Mouse (Mus musculus) stomach, postnatal 0 days (tissue): ENCODE results near the gene Slc22a8. TPM values are rescaled to one million over a fixed set of nuclear protein-coding genes. Genes with fewer than 3 reads are reported as not detected.

Source experiments
- ATAC-seq: fragments of 200-750 bp; cut with Nextera tagmentation; 2 replicates; pipeline ENCODE4 v1.8.0; 2017; ENCODE audit not compliant: low FRiP score, low TSS enrichment
- DNase-seq: peaks from one replicate; pipeline ENCODE4 v3.0.0-alpha.2; 2016; ENCODE audit warnings: low spot score
- H3K27ac ChIP-seq: fragments of 300-500 bp; sonication (generic); replicated peaks from 2 replicates; pipeline ENCODE4 v1.5.1; 2014; ENCODE audit warnings: mild to moderate bottlenecking, control low read depth
- H3K27me3 ChIP-seq: fragments of 300-500 bp; sonication (generic); 2 replicates; pipeline ENCODE4 v1.6.1; 2014; ENCODE audit warnings: low read length; ENCODE audit not compliant: control insufficient read depth, insufficient read depth
- H3K36me3 ChIP-seq: fragments of 300-500 bp; sonication (generic); 2 replicates; pipeline ENCODE4 v1.6.1; 2014; ENCODE audit warnings: low read length, mixed read lengths; ENCODE audit not compliant: control insufficient read depth, insufficient read depth
- H3K4me1 ChIP-seq: fragments of 300-500 bp; sonication (generic); replicated peaks from 2 replicates; pipeline ENCODE4 v1.6.1; 2014; ENCODE audit warnings: antibody characterized with exemption; ENCODE audit not compliant: control insufficient read depth, insufficient read depth
- H3K4me2 ChIP-seq: fragments of 300-500 bp; sonication (generic); replicated peaks from 2 replicates; pipeline ENCODE4 v1.6.1; 2014; ENCODE audit warnings: low read depth, mild to moderate bottlenecking, control low read depth, moderate library complexity
- H3K4me3 ChIP-seq: fragments of 300-500 bp; sonication (generic); 2 replicates; pipeline ENCODE4 v1.5.1; 2014; ENCODE audit warnings: low read depth, low read length, control low read depth
- H3K9ac ChIP-seq: fragments of 300-500 bp; sonication (generic); 2 replicates; pipeline ENCODE4 v1.6.1; 2014; ENCODE audit warnings: mild to moderate bottlenecking, low read length, control low read depth, mixed read lengths
- H3K9me3 ChIP-seq: fragments of 300-500 bp; sonication (generic); 2 replicates; pipeline ENCODE4 v1.6.1; 2016; ENCODE audit warnings: low read length; ENCODE audit not compliant: control insufficient read depth
- CTCF ChIP-seq: IDR thresholded peaks from 2 replicates; pipeline ENCODE4 v1.5.1; 2016; ENCODE audit warnings: antibody characterized with exemption, low read depth, mild to moderate bottlenecking, moderate library complexity
- EP300 ChIP-seq: optimal IDR thresholded peaks from 2 replicates; pipeline ENCODE3; 2016; ENCODE audit warnings: antibody characterized with exemption
- WGBS: fragments of 180-500 bp; shearing (Covaris S2); extraction: QIAGEN DNeasy Blood & Tissue Kit; methylation state at CpG from one replicate; pipeline ENCODE4 v1.1.7; 2014; 5-methylcytosine and 5-hydroxymethylcytosine counted together
- polyA plus RNA-seq: library from polyadenylated mRNA; unstranded; fragments of >200 nt; fragmentation: Nextera tagmentation; extraction: Ambion mirVana; gene quantifications from 2 replicates; pipeline ENCODE4 v1.2.1, GENCODE M21; 2015

The Slc22a8 gene
- polyA plus RNA-seq, 1 experiment from 2014 or later: 0.06 TPM

GRCm38 (mm10) chr19:8601922-8602321 is 10.9 kb downstream of the Slc22a8 start:
- no peaks in the 10 kb centered on the region for H3K9me3 ChIP-seq
- ATAC-seq (no peak), DNase-seq (no peak)
- no peaks in the 10 kb centered on the region for H3K36me3 ChIP-seq
- H3K27me3 ChIP-seq: no peaks in the 10 kb centered on the region
- no peak overlapping the region for H3K4me3 ChIP-seq
- H3K9ac ChIP-seq: no peak overlapping the region
- H3K4me2 ChIP-seq: no peak overlapping the region
- H3K27ac ChIP-seq: no peak overlapping the region
- H3K4me1 ChIP-seq: no peaks in the 10 kb centered on the region
- no peak for TF ChIP-seq EP300

GRCm38 (mm10) chr19:8602914-8603313 is 11.9 kb downstream of the Slc22a8 start:
- H3K9me3 ChIP-seq: no peaks in the 10 kb centered on the region
- H3K4me3 ChIP-seq: no peak overlapping the region
- H3K4me1 ChIP-seq: no peaks in the 10 kb centered on the region
- DNase-seq: no peak
- no peak overlapping the region for H3K9ac ChIP-seq
- H3K27ac ChIP-seq: no peak overlapping the region
- no peak overlapping the region for H3K4me2 ChIP-seq
- H3K36me3 ChIP-seq: no peaks in the 10 kb centered on the region
- no peak for ATAC-seq
- TF ChIP-seq CTCF (no peak), EP300 (no peak)
- 45% methylated on average over 3 of the region's 3 CpGs for WGBS
- H3K27me3 ChIP-seq: no peaks in the 10 kb centered on the region

- H3K4me2 ChIP-seq: no peak overlapping the region
- ATAC-seq (no peak), DNase-seq (no peak)
- H3K4me1 ChIP-seq: no peaks in the 10 kb centered on the region
- TF ChIP-seq CTCF: no peak
- TF ChIP-seq EP300: no peak
- H3K27me3 ChIP-seq: no peaks in the 10 kb centered on the region
- H3K4me3 ChIP-seq: no peak overlapping the region
- no peak overlapping the region for H3K9ac ChIP-seq
- H3K9me3 ChIP-seq: no peaks in the 10 kb centered on the region
- H3K27ac ChIP-seq: no peak overlapping the region
- 80% methylated on average over 8 of the region's 8 CpGs for WGBS
- H3K36me3 ChIP-seq: no peaks in the 10 kb centered on the region
These were observed 13.6 kb downstream of the Slc22a8 start for GRCm38 (mm10) chr19:8604536-8605240.

- 72% methylated on average over 3 of the region's 3 CpGs for WGBS
- Histone ChIP-seq H3K4me2 (no peak overlapping the region), H3K4me1 (no peaks in the 10 kb centered on the region), H3K4me3 (no peak overlapping the region), H3K9ac (no peak overlapping the region), H3K36me3 (no peaks in the 10 kb centered on the region), H3K27ac (no peak overlapping the region), H3K9me3 (no peaks in the 10 kb centered on the region), H3K27me3 (no peaks in the 10 kb centered on the region)
- no peak for TF ChIP-seq CTCF
- no peak for TF ChIP-seq EP300
- DNase-seq: no peak
- ATAC-seq: no peak
These were observed 14.1 kb downstream of the Slc22a8 start for GRCm38 (mm10) chr19:8605241-8605558.

- Histone ChIP-seq H3K9ac (no peak overlapping the region), H3K9me3 (no peaks in the 10 kb centered on the region), H3K4me2 (no peak overlapping the region), H3K36me3 (no peaks in the 10 kb centered on the region), H3K27me3 (no peaks in the 10 kb centered on the region), H3K27ac (no peak overlapping the region), H3K4me1 (no peaks in the 10 kb centered on the region), H3K4me3 (no peak overlapping the region)
- no peak for TF ChIP-seq EP300
- ATAC-seq (no peak), DNase-seq (no peak)
- whole genome bisulfite sequencing: 71% methylated on average over 8 of the region's 8 CpGs
These were observed 20.5 kb downstream of the Slc22a8 start for GRCm38 (mm10) chr19:8611358-8612123.

GRCm38 (mm10) chr19:8613111-8613510 is 22.1 kb downstream of the Slc22a8 start:
- H3K4me2 ChIP-seq: no peak overlapping the region
- no peak overlapping the region for H3K27ac ChIP-seq
- ATAC-seq (no peak), DNase-seq (no peak)
- H3K9me3 ChIP-seq: no peaks in the 10 kb centered on the region
- H3K36me3 ChIP-seq: no peaks in the 10 kb centered on the region
- no peak for TF ChIP-seq EP300
- TF ChIP-seq CTCF: no peak
- H3K4me1 ChIP-seq: no peaks in the 10 kb centered on the region
- H3K9ac ChIP-seq: no peak overlapping the region
- H3K4me3 ChIP-seq: no peak overlapping the region
- WGBS: 72% methylated on average over 2 of the region's 2 CpGs
- no peaks in the 10 kb centered on the region for H3K27me3 ChIP-seq
